Mouse (Mus musculus) stomach, postnatal 0 days (tissue): ENCODE results near the gene Apbb1. TPM values are rescaled to one million over a fixed set of nuclear protein-coding genes. Genes with fewer than 3 reads are reported as not detected.

Source experiments
- ATAC-seq: fragments of 200-750 bp; cut with Nextera tagmentation; 2 replicates; pipeline ENCODE4 v1.8.0; 2017; ENCODE audit not compliant: low FRiP score, low TSS enrichment
- DNase-seq: peaks from one replicate; pipeline ENCODE4 v3.0.0-alpha.2; 2016; ENCODE audit warnings: low spot score
- H3K27ac ChIP-seq: fragments of 300-500 bp; sonication (generic); replicated peaks from 2 replicates; pipeline ENCODE4 v1.5.1; 2014; ENCODE audit warnings: mild to moderate bottlenecking, control low read depth
- H3K27me3 ChIP-seq: fragments of 300-500 bp; sonication (generic); 2 replicates; pipeline ENCODE4 v1.6.1; 2014; ENCODE audit warnings: low read length; ENCODE audit not compliant: control insufficient read depth, insufficient read depth
- H3K36me3 ChIP-seq: fragments of 300-500 bp; sonication (generic); 2 replicates; pipeline ENCODE4 v1.6.1; 2014; ENCODE audit warnings: low read length, mixed read lengths; ENCODE audit not compliant: control insufficient read depth, insufficient read depth
- H3K4me1 ChIP-seq: fragments of 300-500 bp; sonication (generic); replicated peaks from 2 replicates; pipeline ENCODE4 v1.6.1; 2014; ENCODE audit warnings: antibody characterized with exemption; ENCODE audit not compliant: control insufficient read depth, insufficient read depth
- H3K4me2 ChIP-seq: fragments of 300-500 bp; sonication (generic); replicated peaks from 2 replicates; pipeline ENCODE4 v1.6.1; 2014; ENCODE audit warnings: low read depth, mild to moderate bottlenecking, control low read depth, moderate library complexity
- H3K4me3 ChIP-seq: fragments of 300-500 bp; sonication (generic); 2 replicates; pipeline ENCODE4 v1.5.1; 2014; ENCODE audit warnings: low read depth, low read length, control low read depth
- H3K9ac ChIP-seq: fragments of 300-500 bp; sonication (generic); 2 replicates; pipeline ENCODE4 v1.6.1; 2014; ENCODE audit warnings: mild to moderate bottlenecking, low read length, control low read depth, mixed read lengths
- H3K9me3 ChIP-seq: fragments of 300-500 bp; sonication (generic); 2 replicates; pipeline ENCODE4 v1.6.1; 2016; ENCODE audit warnings: low read length; ENCODE audit not compliant: control insufficient read depth
- CTCF ChIP-seq: IDR thresholded peaks from 2 replicates; pipeline ENCODE4 v1.5.1; 2016; ENCODE audit warnings: antibody characterized with exemption, low read depth, mild to moderate bottlenecking, moderate library complexity
- EP300 ChIP-seq: optimal IDR thresholded peaks from 2 replicates; pipeline ENCODE3; 2016; ENCODE audit warnings: antibody characterized with exemption
- WGBS: fragments of 180-500 bp; shearing (Covaris S2); extraction: QIAGEN DNeasy Blood & Tissue Kit; methylation state at CpG from one replicate; pipeline ENCODE4 v1.1.7; 2014; 5-methylcytosine and 5-hydroxymethylcytosine counted together
- polyA plus RNA-seq: library from polyadenylated mRNA; unstranded; fragments of >200 nt; fragmentation: Nextera tagmentation; extraction: Ambion mirVana; gene quantifications from 2 replicates; pipeline ENCODE4 v1.2.1, GENCODE M21; 2015

Gene Apbb1
- polyA plus RNA-seq, 1 experiment from 2014 or later: 16.6 TPM

GRCm38 (mm10) chr7:105524222-105524621 lies 57.2 kb downstream of the Apbb1 start:
- H3K36me3 ChIP-seq: no peaks in the 10 kb centered on the region
- TF ChIP-seq CTCF (no peak), EP300 (no peak)
- H3K4me1 ChIP-seq: no peaks in the 10 kb centered on the region
- no peaks in the 10 kb centered on the region for H3K27me3 ChIP-seq
- H3K4me2 ChIP-seq: no peak overlapping the region
- peak; percentile 73 for ATAC-seq
- DNase-seq: no peak
- WGBS: 74% methylated on average over 2 of the region's 2 CpGs
- no peak overlapping the region for H3K27ac ChIP-seq
- H3K9ac ChIP-seq: no peak overlapping the region
- no peak overlapping the region for H3K4me3 ChIP-seq
- no peaks in the 10 kb centered on the region for H3K9me3 ChIP-seq

GRCm38 (mm10) chr7:105520201-105520600 lies 61.3 kb downstream of the Apbb1 start:
- TF ChIP-seq EP300: no peak
- TF ChIP-seq CTCF: no peak
- 38% methylated on average over 6 of the region's 6 CpGs for WGBS
- no peaks in the 10 kb centered on the region for H3K9me3 ChIP-seq
- no peaks in the 10 kb centered on the region for H3K27me3 ChIP-seq
- H3K4me3 ChIP-seq: no peak overlapping the region
- no peak overlapping the region for H3K9ac ChIP-seq
- H3K4me2 ChIP-seq: no peak overlapping the region
- no peaks in the 10 kb centered on the region for H3K36me3 ChIP-seq
- H3K4me1 ChIP-seq: no peaks in the 10 kb centered on the region
- ATAC-seq (no peak), DNase-seq (no peak)
- H3K27ac ChIP-seq: no peak overlapping the region

GRCm38 (mm10) chr7:105519771-105520170 lies 61.7 kb downstream of the Apbb1 start:
- no peak overlapping the region for H3K27ac ChIP-seq
- ATAC-seq (no peak), DNase-seq (no peak)
- no peaks in the 10 kb centered on the region for H3K9me3 ChIP-seq
- no peaks in the 10 kb centered on the region for H3K4me1 ChIP-seq
- no peak overlapping the region for H3K4me3 ChIP-seq
- H3K27me3 ChIP-seq: no peaks in the 10 kb centered on the region
- H3K36me3 ChIP-seq: no peaks in the 10 kb centered on the region
- TF ChIP-seq EP300: no peak
- TF ChIP-seq CTCF: no peak
- WGBS: 58% methylated on average over 2 of the region's 2 CpGs
- no peak overlapping the region for H3K4me2 ChIP-seq
- no peak overlapping the region for H3K9ac ChIP-seq

- Histone ChIP-seq H3K9me3 (no peaks in the 10 kb centered on the region), H3K4me3 (no peak overlapping the region), H3K27ac (no peak overlapping the region), H3K9ac (no peak overlapping the region), H3K4me1 (no peaks in the 10 kb centered on the region), H3K4me2 (no peak overlapping the region), H3K27me3 (no peaks in the 10 kb centered on the region), H3K36me3 (no peaks in the 10 kb centered on the region)
- ATAC-seq (no peak), DNase-seq (no peak)
- 57% methylated on average over 11 of the region's 11 CpGs for WGBS
- TF ChIP-seq EP300: no peak
- no peak for TF ChIP-seq CTCF
Observed at GRCm38 (mm10) chr7:105519336-105519735, 62.1 kb downstream of the Apbb1 start.

- Histone ChIP-seq H3K4me2 (no peak overlapping the region), H3K9ac (no peak overlapping the region), H3K4me1 (no peaks in the 10 kb centered on the region), H3K36me3 (no peaks in the 10 kb centered on the region), H3K9me3 (no peaks in the 10 kb centered on the region), H3K4me3 (no peak overlapping the region), H3K27ac (no peak overlapping the region), H3K27me3 (no peaks in the 10 kb centered on the region)
- 26% methylated on average over 9 of the region's 9 CpGs for WGBS
- ATAC-seq: no peak
- no peak for DNase-seq
- no peak for TF ChIP-seq CTCF
- no peak for TF ChIP-seq EP300
Observed at GRCm38 (mm10) chr7:105516669-105517360, 64.6 kb downstream of the Apbb1 start.

- H3K27ac ChIP-seq: no peak overlapping the region
- ATAC-seq (0 out of 2 replicates have a peak, but pooled peaks have one; percentile 44), DNase-seq (peak; percentile 76)
- H3K36me3 ChIP-seq: no peaks in the 10 kb centered on the region
- H3K9ac ChIP-seq: no peak overlapping the region
- WGBS: 5% methylated on average over 5 of the region's 5 CpGs
- H3K4me2 ChIP-seq: no peak overlapping the region
- no peak overlapping the region for H3K4me3 ChIP-seq
- H3K9me3 ChIP-seq: no peaks in the 10 kb centered on the region
- peak; percentile 97 for TF ChIP-seq CTCF
- TF ChIP-seq EP300: no peak
- no peaks in the 10 kb centered on the region for H3K4me1 ChIP-seq
- H3K27me3 ChIP-seq: no peaks in the 10 kb centered on the region
Observed at GRCm38 (mm10) chr7:105515178-105515577, 66.3 kb downstream of the Apbb1 start.
